Mouse (Mus musculus): ENCODE results near the gene Mucl3.

The Mucl3 gene

GRCm38 (mm10) chr17:35635699-35636111 is 7.8 kb downstream of the Mucl3 start:
- DNase-seq (ENCODE audit: low spot score in 2 of 2), result peak; percentile 83 to 89

GRCm38 (mm10) chr17:35635202-35635601 is 8.3 kb downstream of the Mucl3 start:
- peak in 1 of 2 experiments; percentile 28 for DNase-seq (ENCODE audit: low spot score in 2 of 2)

GRCm38 (mm10) chr17:35633992-35634391 is 9.5 kb downstream of the Mucl3 start:
- peak; percentile 66 to 70 for DNase-seq (ENCODE audit: low spot score in 2 of 2)

- DNase-seq (ENCODE audit: low spot score in 2 of 2), result no peak
These were observed 17.0 kb downstream of the Mucl3 start, which contains the start of gene Gm9573 for GRCm38 (mm10) chr17:35626537-35626936. Gene Gm9573 (minus strand): TSS chr17:35626637.

GRCm38 (mm10) chr17:35617127-35617526 is 26.4 kb downstream of the Mucl3 start:
- DNase-seq (ENCODE audit: low spot score in 2 of 2), result no peak

- DNase-seq (ENCODE audit: low spot score in 2 of 2), result no peak
These were observed 41.6 kb downstream of the Mucl3 start for GRCm38 (mm10) chr17:35601736-35602354.

GRCm38 (mm10) chr17:35601249-35601648 is 42.2 kb downstream of the Mucl3 start, which contains the start of gene Sfta2:
Gene Sfta2 (plus strand): TSS chr17:35601549.
- no peak for DNase-seq (ENCODE audit: low spot score in 2 of 2)

GRCm38 (mm10) chr17:35597399-35597798 is 46.1 kb downstream of the Mucl3 start:
- DNase-seq (ENCODE audit: low spot score in 2 of 2), result no peak

GRCm38 (mm10) chr17:35594456-35594855 is 49.0 kb downstream of the Mucl3 start:
- DNase-seq (ENCODE audit: low spot score in 2 of 2), result no peak

- DNase-seq (ENCODE audit: low spot score in 2 of 2), result no peak
These were observed 49.7 kb downstream of the Mucl3 start for GRCm38 (mm10) chr17:35593786-35594185.

GRCm38 (mm10) chr17:35592131-35592530 is 51.4 kb downstream of the Mucl3 start:
- DNase-seq (ENCODE audit: low spot score in 2 of 2), result no peak

GRCm38 (mm10) chr17:35591731-35592130 is 51.8 kb downstream of the Mucl3 start:
- peak; percentile 16 to 26 for DNase-seq (ENCODE audit: low spot score in 2 of 2)

- DNase-seq (ENCODE audit: low spot score in 2 of 2), result no peak
These were observed 52.3 kb downstream of the Mucl3 start for GRCm38 (mm10) chr17:35591219-35591578.

GRCm38 (mm10) chr17:35590410-35591218 is 52.9 kb downstream of the Mucl3 start:
- peak; percentile 82 to 90 for DNase-seq (ENCODE audit: low spot score in 2 of 2)

GRCm38 (mm10) chr17:35588387-35588786 is 55.1 kb downstream of the Mucl3 start:
- no peak for DNase-seq (ENCODE audit: low spot score in 2 of 2)

- no peak for DNase-seq (ENCODE audit: low spot score in 2 of 2)
These were observed 56.2 kb downstream of the Mucl3 start for GRCm38 (mm10) chr17:35587291-35587690.

Data from right cerebral cortex, adult 2 months (tissue).